In the genomic region with DNA sequence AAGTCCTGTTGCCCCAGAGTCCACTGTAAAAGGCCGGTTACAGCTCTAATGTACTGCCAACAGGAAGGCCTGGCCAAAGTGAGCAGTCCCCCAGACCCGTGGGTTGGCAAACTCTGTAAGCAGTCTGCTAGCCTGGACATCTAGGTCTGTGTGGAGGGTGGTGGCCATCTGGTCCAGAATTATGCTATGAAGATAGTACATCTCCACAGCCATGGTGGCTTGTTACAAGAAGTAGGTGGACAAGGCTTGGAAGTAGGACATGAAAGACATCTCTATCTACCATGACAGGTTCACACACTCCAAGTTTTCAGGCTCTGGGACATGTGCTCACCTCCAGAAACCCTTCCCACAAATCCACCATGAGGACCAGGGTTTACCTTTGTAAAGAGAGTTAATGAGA, we compare ENCODE assay signal across 10 mouse cellular contexts.
"Had no signal": no experiment of that assay in that cellular context is flagged by ENCODE, and none has a peak within 500 bp of the region (broad histone marks: within the 10 kb centered on the region; RNA-seq: fewer than 3 reads in every experiment).

No protein-coding gene starts in this region.

- DNase-seq: liver; lung, adult 2 months; lung, postnatal 4 days; retina, postnatal 1 day; thymus, postnatal 4 days had no signal

- H3K4me1 ChIP-seq: liver, embryonic 15.5 days had no signal

- H3K4me3 ChIP-seq: layer of hippocampus, adult 2 months; limb, embryonic 12.5 days; midbrain, embryonic 10.5 days; neural tube, embryonic 13.5 days had no signal

- H3K27ac ChIP-seq: layer of hippocampus, adult 2 months; limb, embryonic 12.5 days; liver, embryonic 15.5 days; neural tube, embryonic 13.5 days had no signal
